Mouse (Mus musculus): ENCODE results near the gene Taf10.

The Taf10 gene

GRCm38 (mm10) chr7:105708733-105709132 is 35.4 kb downstream of the Taf10 start:
- DNase-seq: peak; percentile 66

GRCm38 (mm10) chr7:105703816-105704215 is 40.3 kb downstream of the Taf10 start:
- DNase-seq: peak; percentile 76

DNA sequence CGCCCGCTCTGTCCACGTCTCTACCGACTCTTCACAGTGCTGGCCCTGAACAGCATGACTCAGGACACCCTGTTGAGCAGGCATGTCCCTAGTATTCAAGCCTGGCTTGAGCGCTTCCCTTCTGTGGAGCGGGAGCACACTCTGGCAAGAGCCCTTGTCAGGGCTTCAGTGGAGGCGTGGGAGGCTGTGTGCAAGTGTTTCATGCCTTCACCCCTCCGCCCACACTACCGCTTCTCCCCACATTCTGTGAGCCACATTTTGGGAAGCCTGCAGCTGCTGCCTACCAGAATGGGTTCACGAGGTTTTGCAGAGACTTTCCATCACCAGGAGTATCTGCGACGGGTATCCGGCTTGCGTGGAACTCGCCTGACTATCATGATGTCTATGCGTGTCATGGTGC is 41.0 kb downstream of the Taf10 start:
- peak; percentile 74 for DNase-seq

DNA sequence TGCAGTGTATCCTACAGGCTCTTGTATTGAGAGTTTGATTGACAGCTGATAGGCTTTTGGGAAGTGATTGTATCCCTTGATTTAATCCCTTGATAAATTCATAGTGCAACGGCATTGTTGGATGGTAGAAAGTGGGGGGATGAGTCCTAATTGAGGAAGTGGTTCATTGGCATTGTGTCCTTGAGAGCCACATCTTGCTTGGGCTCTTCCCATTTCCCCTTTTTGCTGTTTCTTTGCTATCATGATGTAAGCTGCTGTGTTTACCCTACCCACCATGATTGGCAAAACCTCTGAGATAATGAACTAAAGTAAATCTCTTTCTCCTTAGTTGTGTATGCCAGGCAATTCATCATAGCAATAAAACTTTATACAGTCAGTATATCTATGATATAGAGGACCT is 53.3 kb downstream of the Taf10 start:
- peak; percentile 92 for DNase-seq
